Mouse (Mus musculus): ENCODE data around the gene Pea15a.

The Pea15a gene

DNA sequence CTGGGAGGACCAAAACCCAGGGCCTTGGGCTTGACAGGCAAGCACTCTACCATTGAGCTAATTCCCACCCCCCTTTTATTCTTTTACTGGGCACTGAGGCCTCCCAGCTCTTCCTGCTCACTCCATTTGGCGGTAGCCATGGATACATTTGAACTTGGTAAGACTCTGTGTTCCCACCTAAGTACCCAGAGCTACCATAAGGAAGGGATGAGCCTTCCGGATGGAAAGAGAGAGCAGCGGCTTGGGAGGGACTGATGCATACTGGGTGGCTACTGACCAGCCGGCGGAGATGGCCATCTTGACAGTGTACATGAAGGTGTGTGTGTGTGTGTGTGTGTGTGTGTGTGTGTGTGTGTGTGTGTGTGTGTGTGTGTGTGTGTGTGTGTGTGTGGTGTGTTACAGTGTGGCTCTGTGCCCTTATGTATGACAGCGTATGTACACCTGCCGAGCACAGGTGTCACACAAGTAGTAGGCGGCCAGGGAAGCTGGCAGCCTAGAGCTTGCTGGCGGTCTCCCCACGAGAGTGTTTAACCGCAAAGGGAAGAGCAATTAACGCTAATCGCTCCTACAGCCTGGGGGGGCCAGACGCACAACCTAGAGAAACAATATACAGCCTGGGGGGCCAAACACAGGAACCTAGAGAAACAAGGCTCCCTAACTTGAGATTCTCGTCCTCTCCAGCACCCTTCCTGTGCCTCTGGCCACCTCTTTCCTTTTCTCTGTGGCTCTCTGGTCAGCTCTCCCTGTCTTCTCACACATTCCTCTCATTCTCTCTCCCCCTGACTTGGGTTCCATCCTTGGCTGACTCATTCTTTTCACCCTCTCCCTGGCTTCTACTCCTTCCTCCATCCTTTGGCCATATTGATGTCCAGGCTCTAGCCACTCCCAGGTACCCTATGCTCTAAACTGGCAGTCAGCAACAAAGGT, 1.5 kb downstream of the Pea15a start:
- DNase-seq (ENCODE audit: low read depth, low spot score), result no peak

DNA sequence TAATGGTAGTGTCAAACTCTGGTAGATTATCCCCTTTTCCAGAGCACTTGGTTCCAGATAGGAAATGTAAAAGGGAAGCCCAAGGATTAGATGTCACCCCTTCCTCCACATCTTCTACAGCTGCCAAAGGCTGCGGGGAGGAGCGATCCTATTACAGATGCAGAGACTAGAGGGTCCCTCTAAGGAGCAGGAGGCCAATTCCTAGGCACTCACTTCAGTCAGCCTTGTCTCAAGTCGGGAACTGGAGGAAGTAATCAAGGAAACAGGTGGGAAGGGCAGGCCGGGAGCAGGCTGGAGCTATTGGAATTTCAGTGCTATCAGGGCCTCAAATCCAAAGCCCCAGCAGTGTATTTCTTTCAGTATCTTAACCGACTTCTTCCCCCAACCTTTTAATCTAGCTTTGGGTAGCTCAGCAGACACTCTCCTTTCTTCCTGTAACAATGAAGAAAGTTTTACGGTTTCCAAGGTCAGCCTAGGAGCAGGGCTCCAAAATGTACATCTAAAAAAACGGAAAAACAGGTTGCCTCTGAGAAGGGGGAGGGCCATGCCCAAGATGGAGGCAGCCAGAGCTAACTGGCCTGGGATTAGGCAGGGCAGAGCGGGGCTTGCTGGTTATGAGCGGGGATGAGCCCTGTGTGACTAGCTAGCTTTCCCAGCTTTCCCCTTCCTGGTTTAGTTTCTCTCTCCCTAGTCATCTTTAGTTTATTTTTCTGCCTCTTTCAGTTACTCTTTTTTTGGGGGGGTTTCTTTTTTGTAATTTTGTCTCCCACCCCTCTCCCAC, 2.4 kb downstream of the Pea15a start:
- no peak for DNase-seq (ENCODE audit: low read depth, low spot score)

DNA sequence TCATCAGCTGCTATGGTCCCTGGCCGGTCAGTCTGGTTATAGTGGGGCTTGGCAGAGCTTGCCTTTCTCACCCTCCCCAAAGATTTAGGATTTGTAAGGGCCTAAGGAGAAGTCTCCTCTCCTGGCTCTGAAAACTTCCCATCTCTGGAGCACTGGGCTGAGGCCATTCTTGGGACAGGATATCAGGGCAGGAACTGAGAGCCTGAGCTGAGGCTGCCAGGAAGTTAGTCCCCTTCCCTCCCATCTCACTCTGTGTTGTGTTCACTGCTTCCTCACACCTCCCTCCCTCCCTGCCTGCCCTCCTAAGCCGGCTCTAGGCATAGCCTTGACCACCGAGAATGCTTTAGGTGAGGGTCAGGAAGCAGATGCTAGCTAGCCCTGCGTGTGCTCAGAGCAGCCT, 3.0 kb downstream of the Pea15a start:
- DNase-seq (ENCODE audit: low read depth, low spot score), result no peak

- DNase-seq (ENCODE audit: low read depth, low spot score), result peak; percentile 84
Measured at GRCm38 (mm10) chr1:172202894-172203522, 3.6 kb downstream of the Pea15a start.

DNA sequence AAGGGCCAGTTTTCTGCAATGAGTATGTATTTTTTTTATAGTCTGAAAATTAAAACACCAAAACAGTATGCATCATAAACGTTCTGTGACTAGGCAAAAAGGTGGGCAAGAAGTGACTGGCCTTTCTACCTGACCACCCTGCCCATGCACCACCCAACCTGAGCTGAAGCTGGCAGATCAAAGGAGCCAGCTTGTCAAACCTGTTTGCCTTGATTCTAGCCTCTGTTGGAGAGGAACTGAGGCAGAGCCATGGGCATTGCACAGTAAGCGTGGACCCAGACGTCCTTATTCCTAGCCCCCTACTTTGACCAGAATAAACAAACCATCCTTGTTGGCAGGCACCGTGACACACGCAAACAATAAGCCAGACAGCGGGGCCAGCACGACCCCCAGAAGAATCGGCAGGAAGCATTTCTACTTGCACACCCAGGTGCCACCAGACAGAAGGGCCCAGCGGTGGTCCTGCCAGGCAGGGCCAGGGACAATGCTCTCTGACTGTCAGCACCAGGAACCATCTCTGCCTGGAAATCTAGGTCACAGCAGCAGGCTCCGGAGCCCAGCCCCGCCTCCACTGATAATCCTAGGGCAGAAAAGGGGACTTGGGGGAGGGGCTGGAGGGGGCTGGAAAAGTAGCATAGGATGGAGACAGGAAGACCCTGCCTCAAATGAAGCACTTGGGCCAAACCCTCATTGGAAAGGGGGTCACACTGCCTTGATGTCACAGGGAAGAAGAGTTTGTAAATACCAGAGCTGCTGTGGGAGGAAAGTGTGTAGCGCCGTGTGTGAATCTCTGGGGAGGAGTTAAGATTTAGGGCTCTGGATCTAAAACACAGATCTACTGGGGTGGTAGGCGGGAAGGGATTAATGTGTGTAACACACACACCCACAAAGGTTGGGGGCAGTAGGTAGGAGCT, 4.4 kb downstream of the Pea15a start:
- DNase-seq (ENCODE audit: low read depth, low spot score), result peak; percentile 49

DNA sequence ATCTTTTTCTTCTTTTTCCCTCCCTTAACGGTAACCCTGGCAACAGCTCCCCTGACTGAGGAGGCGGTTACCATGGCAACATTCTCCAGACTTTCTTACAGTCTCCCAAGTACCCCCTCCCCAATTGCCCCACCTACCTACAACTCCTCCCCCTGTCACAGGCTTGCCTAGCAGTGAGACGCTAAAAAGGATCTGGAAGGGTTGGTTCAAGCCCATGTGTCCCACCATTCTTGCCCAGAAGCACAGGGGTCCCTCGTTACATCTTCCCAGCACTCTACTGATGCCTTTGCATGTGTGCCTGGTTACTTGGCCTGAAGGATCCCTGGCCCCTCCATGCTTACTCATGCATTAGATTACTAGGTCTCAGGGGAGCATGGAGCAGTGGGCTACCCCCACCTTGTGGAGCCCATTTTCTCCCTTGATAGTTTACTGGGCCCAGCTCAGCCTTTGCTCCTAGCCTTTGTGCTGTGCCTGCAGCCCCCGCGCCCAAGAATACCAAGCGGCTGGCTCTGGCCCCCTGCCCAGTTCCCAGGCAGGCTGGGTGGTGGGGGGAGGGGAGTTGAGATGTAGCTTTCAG, 5.6 kb downstream of the Pea15a start:
- peak; percentile 68 for DNase-seq (ENCODE audit: low read depth, low spot score)

GRCm38 (mm10) chr1:172200161-172200560, 6.4 kb downstream of the Pea15a start:
- no peak for DNase-seq (ENCODE audit: low read depth, low spot score)

GRCm38 (mm10) chr1:172198996-172199395, 7.6 kb downstream of the Pea15a start:
- DNase-seq (ENCODE audit: low read depth, low spot score), result no peak

- no peak for DNase-seq (ENCODE audit: low read depth, low spot score)
Measured at GRCm38 (mm10) chr1:172198316-172198715, 8.3 kb downstream of the Pea15a start.

DNA sequence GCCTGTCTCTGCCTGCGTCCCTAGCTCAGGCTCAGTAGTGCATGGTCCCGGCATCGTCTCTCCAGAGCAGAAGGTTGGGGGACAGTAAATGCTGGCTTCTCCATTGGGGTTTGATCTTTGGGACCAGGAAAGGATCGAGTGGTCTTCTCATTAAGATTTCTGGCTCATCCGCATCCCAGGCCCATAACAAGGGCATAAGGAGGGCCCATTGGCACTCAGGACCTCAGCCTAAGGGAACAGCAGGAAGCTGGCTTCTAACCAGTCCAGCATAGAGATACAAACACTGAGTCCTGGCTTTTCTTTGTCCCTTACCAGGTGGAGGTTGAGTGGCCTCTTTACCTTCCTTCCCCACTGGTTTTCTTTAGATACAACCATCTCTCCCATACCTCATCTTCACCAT, 8.8 kb downstream of the Pea15a start:
- no peak for DNase-seq (ENCODE audit: low read depth, low spot score)

DNA sequence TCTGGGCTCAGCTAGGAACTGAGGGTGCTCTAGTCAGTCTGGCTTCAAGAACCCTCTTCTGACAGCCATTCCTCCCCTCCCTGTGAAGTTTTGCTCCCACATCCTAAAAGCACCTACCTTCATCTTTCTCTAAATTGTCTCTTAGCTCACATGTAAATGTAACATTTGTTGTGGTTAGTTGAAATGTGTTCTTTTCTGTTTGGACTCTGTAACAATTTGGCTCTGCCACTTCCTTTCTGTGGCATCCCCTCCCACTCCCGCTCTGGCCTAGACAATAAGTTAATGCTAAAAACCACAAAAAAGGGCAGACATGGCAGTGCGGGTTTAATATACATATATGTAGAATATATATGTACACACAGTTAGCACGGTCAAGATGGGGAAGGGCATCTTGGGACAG, 9.5 kb downstream of the Pea15a start:
- DNase-seq (ENCODE audit: low read depth, low spot score), result no peak

DNA sequence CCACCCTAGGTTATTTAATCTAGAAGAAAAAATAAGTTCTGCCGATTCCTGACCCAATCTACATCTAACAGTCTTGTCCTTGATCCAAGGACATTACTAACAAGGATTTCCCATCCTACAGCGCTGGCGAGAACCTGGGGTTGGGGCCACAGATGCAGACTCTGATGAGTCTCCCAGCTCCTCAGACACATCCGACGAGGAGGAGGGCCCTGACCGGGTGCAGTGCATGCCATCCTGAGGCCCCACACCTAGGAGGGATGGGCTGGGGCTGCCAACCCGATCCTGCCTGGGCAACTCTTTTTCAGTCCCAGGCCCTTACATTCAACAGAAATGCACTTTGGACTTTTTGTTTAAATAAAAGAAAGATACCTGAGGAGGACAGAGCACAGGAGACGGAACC, 12.2 kb downstream of the Pea15a start:
- DNase-seq (ENCODE audit: low read depth, low spot score), result no peak

DNA sequence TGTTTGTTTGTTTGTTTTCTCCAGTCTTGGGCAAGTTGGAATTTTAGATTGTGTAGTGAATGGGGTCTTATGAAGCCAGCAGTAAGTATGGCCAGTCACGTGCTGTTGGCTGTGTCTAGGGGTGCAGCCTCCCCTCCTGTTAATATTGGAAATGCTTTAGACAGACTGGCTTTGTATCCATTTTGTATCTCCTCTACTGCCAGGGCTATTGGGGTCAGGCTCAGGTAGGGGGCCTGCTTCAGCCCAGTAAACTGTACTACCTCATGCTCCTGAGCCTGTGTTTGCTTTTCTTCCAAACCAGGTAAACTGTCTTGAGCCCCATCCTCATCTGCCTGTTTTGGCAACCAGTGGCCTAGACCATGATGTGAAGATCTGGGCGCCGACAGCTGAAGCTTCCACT, 14.4 kb downstream of the Pea15a start:
- DNase-seq (ENCODE audit: low read depth, low spot score), result no peak

DNA sequence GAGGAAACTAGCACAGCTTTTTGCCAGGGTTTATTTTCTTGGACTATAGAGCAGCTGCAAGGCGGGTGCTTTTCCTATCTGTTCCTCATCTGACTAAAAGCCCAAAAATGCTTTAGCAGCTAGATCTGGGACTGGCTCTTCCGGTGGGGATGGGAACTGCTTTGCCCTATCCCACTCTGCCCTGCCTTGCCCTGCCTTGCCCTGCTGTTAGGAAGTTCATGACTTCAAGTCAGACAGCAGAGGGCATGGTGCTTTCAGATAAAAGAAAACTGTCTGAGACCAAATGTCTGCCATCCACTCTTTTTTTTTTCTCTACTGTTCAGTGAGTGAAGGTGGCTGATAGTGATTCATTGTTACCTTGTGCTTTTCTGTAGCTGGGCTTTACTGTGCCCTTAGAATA, 15.0 kb downstream of the Pea15a start:
- no peak for DNase-seq (ENCODE audit: low read depth, low spot score)

DNA sequence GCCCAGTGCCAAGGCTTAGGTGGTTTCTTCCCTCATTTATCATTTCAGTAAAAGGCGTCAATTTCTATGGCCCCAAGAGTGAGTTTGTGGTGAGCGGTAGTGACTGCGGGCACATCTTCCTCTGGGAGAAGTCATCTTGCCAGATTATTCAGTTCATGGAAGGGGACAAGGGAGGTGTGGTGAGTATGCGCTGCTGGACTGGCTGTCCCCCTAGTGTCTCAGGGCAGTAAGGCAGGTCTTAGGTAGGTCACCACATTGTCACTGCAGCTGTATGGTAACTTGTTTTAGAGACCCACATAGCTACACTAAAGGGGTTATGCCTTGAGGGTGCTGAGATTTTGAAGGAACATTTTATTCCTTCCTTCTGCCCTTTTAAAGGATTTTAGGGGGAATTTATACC, 17.7 kb downstream of the Pea15a start:
- DNase-seq (ENCODE audit: low read depth, low spot score), result peak; percentile 38

GRCm38 (mm10) chr1:172186401-172187289, 20.0 kb downstream of the Pea15a start:
- no peak for DNase-seq (ENCODE audit: low read depth, low spot score)

- DNase-seq (ENCODE audit: low read depth, low spot score), result no peak
Measured at GRCm38 (mm10) chr1:172183915-172184314, 22.7 kb downstream of the Pea15a start.

GRCm38 (mm10) chr1:172183056-172183455, 23.5 kb downstream of the Pea15a start:
- DNase-seq (ENCODE audit: low read depth, low spot score), result no peak

- no peak for DNase-seq (ENCODE audit: low read depth, low spot score)
Measured at GRCm38 (mm10) chr1:172181777-172182176, 24.8 kb downstream of the Pea15a start.

DNA sequence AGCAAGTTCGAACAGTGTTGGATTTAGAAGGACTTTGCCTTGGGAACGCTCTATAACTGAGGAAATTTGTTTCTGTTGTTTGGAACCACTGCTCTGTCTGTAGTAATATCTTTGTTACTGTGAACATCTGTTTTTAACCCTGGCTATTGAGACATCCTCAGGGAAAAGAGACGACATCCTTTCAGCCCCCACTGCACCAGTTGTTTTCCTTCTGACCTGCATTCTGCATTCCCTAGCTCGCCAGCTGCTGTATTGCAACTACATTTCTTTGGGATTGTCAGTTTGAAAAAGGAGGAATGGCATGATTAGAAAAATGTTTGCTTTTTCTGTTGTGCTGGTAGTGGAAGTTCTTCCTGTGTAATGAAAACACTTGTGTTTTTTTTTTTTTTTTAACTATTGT, 25.7 kb downstream of the Pea15a start:
- no peak for DNase-seq (ENCODE audit: low read depth, low spot score)
